In the genomic region with DNA sequence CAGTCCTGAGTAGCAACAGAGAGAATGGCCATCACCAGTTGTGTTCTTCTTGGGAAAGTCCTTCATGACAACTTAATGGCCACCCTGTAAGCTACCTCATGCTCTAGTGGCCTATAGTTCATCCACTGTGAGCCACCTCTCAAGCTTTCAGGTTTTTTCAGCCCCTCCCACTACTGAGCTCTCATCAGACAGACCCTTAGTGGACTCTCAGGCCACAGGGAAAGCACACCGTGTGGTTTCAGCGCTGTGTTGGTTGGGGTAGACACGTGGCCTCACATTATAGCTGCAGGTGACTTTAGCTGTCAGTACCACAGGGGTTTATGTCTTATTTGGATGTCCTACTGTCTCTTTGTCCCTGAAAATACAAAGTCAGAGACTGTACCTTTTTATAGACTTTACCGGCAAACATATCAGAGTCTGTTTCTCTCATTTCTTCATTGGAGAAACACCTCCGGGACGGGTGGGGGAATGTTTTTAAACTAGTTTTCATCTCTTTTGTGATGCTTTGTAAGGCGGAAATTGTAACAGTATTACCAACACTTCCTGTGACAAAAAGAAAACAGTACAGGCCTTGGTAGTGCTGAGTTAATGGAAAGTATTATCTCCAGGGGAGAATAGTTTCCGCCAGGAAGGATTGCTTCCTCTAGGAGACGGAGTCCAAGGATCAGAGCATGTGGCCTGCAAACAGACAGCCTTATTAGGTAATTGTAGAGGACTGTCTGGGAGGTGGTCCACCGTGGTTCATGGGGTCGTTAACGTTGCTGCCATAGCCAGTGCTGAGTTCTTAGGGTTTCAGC, we compare ENCODE assay signal across 11 mouse cellular contexts. TPM values are rescaled to one million over a fixed set of nuclear protein-coding genes. Genes with fewer than 3 reads are reported as not detected.
A peak's percentile ranks its signal among the peaks of the same experiment; 100 is the strongest.
DNase-seq lines count a peak whose midpoint lies in the region; ATAC-seq lines count a peak whose summit lies in the region.
"Had no signal": no experiment of that assay in that cellular context is flagged by ENCODE, and none has a peak within 500 bp of the region (broad histone marks: within the 10 kb centered on the region; RNA-seq: fewer than 3 reads in every experiment).

No protein-coding gene starts in this region.

- H3K4me3 ChIP-seq in forebrain, embryonic 12.5 days (replicated peaks): no peak overlapping the region
- no peak overlapping the region for H3K4me3 ChIP-seq in forebrain, embryonic 14.5 days (ENCODE audit: low read depth, low read length)
- H3K4me3 ChIP-seq in lung, embryonic 15.5 days: no peak overlapping the region
- H3K4me3 ChIP-seq in heart, embryonic 12.5 days: no peak overlapping the region
- H3K4me3 ChIP-seq: embryonic facial prominence, embryonic 12.5 days; liver, embryonic 15.5 days had no signal

- no peak overlapping the region for H3K4me2 ChIP-seq in forebrain, embryonic 12.5 days
- H3K4me2 ChIP-seq in forebrain, embryonic 14.5 days (ENCODE audit: low read length): no peak overlapping the region
- no peak overlapping the region for H3K4me2 ChIP-seq in lung, embryonic 15.5 days
- no peak overlapping the region for H3K4me2 ChIP-seq in heart, embryonic 12.5 days
- H3K4me2 ChIP-seq: embryonic facial prominence, embryonic 12.5 days; liver, embryonic 15.5 days had no signal

- H3K36me3 ChIP-seq in forebrain, embryonic 12.5 days (replicated peaks): no peaks in the 10 kb centered on the region
- H3K36me3 ChIP-seq in forebrain, embryonic 14.5 days (ENCODE audit: control insufficient read depth, insufficient read depth, low read length): no peaks in the 10 kb centered on the region
- H3K36me3 ChIP-seq in lung, embryonic 15.5 days: no peaks in the 10 kb centered on the region
- H3K36me3 ChIP-seq in heart, embryonic 12.5 days: no peaks in the 10 kb centered on the region
- H3K36me3 ChIP-seq: embryonic facial prominence, embryonic 12.5 days; liver, embryonic 15.5 days had no signal

- H3K9ac ChIP-seq in forebrain, embryonic 12.5 days: no peak overlapping the region
- H3K9ac ChIP-seq in forebrain, embryonic 14.5 days (ENCODE audit: low read length): no peak overlapping the region
- no peak overlapping the region for H3K9ac ChIP-seq in lung, embryonic 15.5 days
- no peak overlapping the region for H3K9ac ChIP-seq in heart, embryonic 12.5 days
- H3K9ac ChIP-seq: embryonic facial prominence, embryonic 12.5 days; liver, embryonic 15.5 days had no signal

- no peak overlapping the region for H3K27ac ChIP-seq in forebrain, embryonic 12.5 days
- no peak overlapping the region for H3K27ac ChIP-seq in forebrain, embryonic 14.5 days (ENCODE audit: low read depth, low read length)
- H3K27ac ChIP-seq in lung, embryonic 15.5 days: peak overlapping the region; percentile 41; the same call in 1 of the 2 replicates
- H3K27ac ChIP-seq in heart, embryonic 12.5 days (ENCODE audit: poor library complexity, severe bottlenecking): peak overlapping the region; percentile 83
- H3K27ac ChIP-seq: embryonic facial prominence, embryonic 12.5 days; liver, embryonic 15.5 days had no signal

- DNase-seq in forebrain, embryonic 14.5 days (ENCODE audit: low spot score): no peak
- no peak for DNase-seq in lung, postnatal 4 days
- DNase-seq in lung, postnatal 25 days (ENCODE audit: low spot score): peak; percentile 62
- DNase-seq in right cerebral cortex, postnatal 14 days: no peak
- DNase-seq in left cerebral cortex, adult 9 months (ENCODE audit: low spot score in 2 of 2): no peak

- WGBS in forebrain, embryonic 12.5 days: 76% methylated on average over 12 of the region's 12 CpGs
- 67% methylated on average over 12 of the region's 12 CpGs for WGBS in forebrain, embryonic 14.5 days
- WGBS in lung, embryonic 15.5 days: 73% methylated on average over 12 of the region's 12 CpGs
- 44% methylated on average over 12 of the region's 12 CpGs for WGBS in heart, embryonic 12.5 days

- H3K4me1 ChIP-seq in forebrain, embryonic 12.5 days: peaks cover 21% of the 10 kb centered on the region
- H3K4me1 ChIP-seq in forebrain, embryonic 14.5 days (ENCODE audit: control insufficient read depth, insufficient read depth, low read length): peaks cover 6% of the 10 kb centered on the region
- peaks cover 31% of the 10 kb centered on the region for H3K4me1 ChIP-seq in lung, embryonic 15.5 days
- H3K4me1 ChIP-seq in heart, embryonic 12.5 days (replicated peaks): peaks cover 55% of the 10 kb centered on the region

- no peaks in the 10 kb centered on the region for H3K27me3 ChIP-seq in forebrain, embryonic 12.5 days
- no peaks in the 10 kb centered on the region for H3K27me3 ChIP-seq in forebrain, embryonic 14.5 days (replicated peaks; ENCODE audit: control insufficient read depth, insufficient read depth, low read length)
- no peaks in the 10 kb centered on the region for H3K27me3 ChIP-seq in lung, embryonic 15.5 days
- H3K27me3 ChIP-seq in heart, embryonic 12.5 days (replicated peaks): peaks cover 11% of the 10 kb centered on the region; the same call in 1 of the 2 replicates
- H3K27me3 ChIP-seq: embryonic facial prominence, embryonic 12.5 days; liver, embryonic 15.5 days; Patski had no signal

- 0 out of 2 replicates have a peak, but pooled peaks have one; percentile 27 for ATAC-seq in forebrain, embryonic 12.5 days (ENCODE audit: low FRiP score)
- no peak for ATAC-seq in forebrain, embryonic 14.5 days
- no peak for ATAC-seq in lung, embryonic 15.5 days (ENCODE audit: borderline replicate concordance, extremely low read depth, low FRiP score, low TSS enrichment)
- peak; percentile 76 for ATAC-seq in heart, embryonic 12.5 days (ENCODE audit: insufficient number of reproducible peaks, low FRiP score)
- ATAC-seq: Patski had no signal

- H3K9me3 ChIP-seq in forebrain, embryonic 12.5 days: no peaks in the 10 kb centered on the region
- no peaks in the 10 kb centered on the region for H3K9me3 ChIP-seq in forebrain, embryonic 14.5 days (replicated peaks; ENCODE audit: control insufficient read depth, low read length)
- no peaks in the 10 kb centered on the region for H3K9me3 ChIP-seq in lung, embryonic 15.5 days
- no peaks in the 10 kb centered on the region for H3K9me3 ChIP-seq in heart, embryonic 12.5 days (replicated peaks)
- H3K9me3 ChIP-seq: embryonic facial prominence, embryonic 12.5 days; liver, embryonic 15.5 days had no signal

RNA-seq across cellular contexts. Expression of a gene that starts 33.5 kb away (rescaled TPM):
- polyA plus RNA-seq in forebrain, embryonic 12.5 days (2016; fragmentation: Nextera tagmentation; extraction: Ambion mirVana): 29.0 and 31.6 TPM in 2 replicates
- 16.8 and 19.2 TPM in 2 replicates for polyA plus RNA-seq in forebrain, embryonic 14.5 days (2014; fragmentation: Nextera tagmentation; extraction: Ambion mirVana)
- 11.1 and 14.6 TPM in 2 replicates for polyA plus RNA-seq in lung, embryonic 15.5 days (2015; fragmentation: Nextera tagmentation; extraction: Ambion mirVana)
- 15.4 and 15.9 TPM in 2 replicates for polyA plus RNA-seq in heart, embryonic 12.5 days (2016; fragmentation: Nextera tagmentation; extraction: Ambion mirVana)

Comparison
In these comparisons a context has a peak if more than half of its experiments do, and no peak if none do; other contexts are left out.
1. ATAC-seq: peak in forebrain, embryonic 12.5 days (single experiment) and heart, embryonic 12.5 days (single experiment); none in forebrain, embryonic 14.5 days (single experiment) and lung, embryonic 15.5 days (single experiment).
2. H3K27ac ChIP-seq: peak in lung, embryonic 15.5 days (single experiment) and heart, embryonic 12.5 days (single experiment); none in forebrain, embryonic 12.5 days (single experiment) and forebrain, embryonic 14.5 days (single experiment).